Mouse (Mus musculus) limb, embryonic 13.5 days (tissue): Measurements from ENCODE around the gene A530016L24Rik. TPM values are rescaled to one million over a fixed set of nuclear protein-coding genes. Genes with fewer than 3 reads are reported as not detected.

Experiments used
- ATAC-seq: fragments of 200-750 bp; cut with Nextera tagmentation; 2 replicates; pipeline ENCODE4 v1.8.0; 2017; ENCODE audit warnings: low read depth, moderate number of reproducible peaks, moderate TSS enrichment; ENCODE audit not compliant: low FRiP score
- H3K27ac ChIP-seq: fragments of 300-500 bp; sonication (generic); 2 replicates; pipeline ENCODE4 v1.5.1; 2015; ENCODE audit warnings: inconsistent platforms, mild to moderate bottlenecking, moderate library complexity
- H3K27me3 ChIP-seq: fragments of 300-500 bp; sonication (generic); 2 replicates; pipeline ENCODE4 v1.6.1; 2015; ENCODE audit warnings: mild to moderate bottlenecking, inconsistent platforms
- H3K36me3 ChIP-seq: fragments of 300-500 bp; sonication (generic); 2 replicates; pipeline ENCODE4 v1.6.1; 2015; ENCODE audit warnings: inconsistent platforms, mild to moderate bottlenecking, moderate library complexity
- H3K4me1 ChIP-seq: fragments of 300-500 bp; sonication (generic); 2 replicates; pipeline ENCODE4 v1.6.1; 2015; ENCODE audit warnings: inconsistent platforms
- H3K4me2 ChIP-seq: fragments of 300-500 bp; sonication (generic); replicated peaks from 2 replicates; pipeline ENCODE4 v1.6.1; 2015; ENCODE audit warnings: inconsistent platforms, mild to moderate bottlenecking, moderate library complexity
- H3K4me3 ChIP-seq: fragments of 300-500 bp; sonication (generic); 2 replicates; pipeline ENCODE4 v1.5.1; 2015; ENCODE audit warnings: moderate library complexity, mild to moderate bottlenecking, inconsistent platforms
- H3K9ac ChIP-seq: fragments of 300-500 bp; sonication (generic); 2 replicates; pipeline ENCODE4 v1.6.1; 2015; ENCODE audit warnings: mild to moderate bottlenecking, inconsistent platforms
- H3K9me3 ChIP-seq: fragments of 300-500 bp; sonication (generic); 2 replicates; pipeline ENCODE4 v1.6.1; 2016; ENCODE audit warnings: inconsistent platforms
- WGBS: fragments of 180-500 bp; shearing (Covaris S2); methylation state at CpG from one replicate; pipeline ENCODE4 v1.1.7; 2015; 5-methylcytosine and 5-hydroxymethylcytosine counted together
- polyA plus RNA-seq: library from polyadenylated mRNA; unstranded; fragments of >200 nt; fragmentation: Nextera tagmentation; extraction: Ambion mirVana; gene quantifications from 2 replicates; pipeline ENCODE4 v1.2.1, GENCODE M21; 2015

The A530016L24Rik gene
- polyA plus RNA-seq, 1 experiment from 2014 or later, result 0.41 TPM

DNA sequence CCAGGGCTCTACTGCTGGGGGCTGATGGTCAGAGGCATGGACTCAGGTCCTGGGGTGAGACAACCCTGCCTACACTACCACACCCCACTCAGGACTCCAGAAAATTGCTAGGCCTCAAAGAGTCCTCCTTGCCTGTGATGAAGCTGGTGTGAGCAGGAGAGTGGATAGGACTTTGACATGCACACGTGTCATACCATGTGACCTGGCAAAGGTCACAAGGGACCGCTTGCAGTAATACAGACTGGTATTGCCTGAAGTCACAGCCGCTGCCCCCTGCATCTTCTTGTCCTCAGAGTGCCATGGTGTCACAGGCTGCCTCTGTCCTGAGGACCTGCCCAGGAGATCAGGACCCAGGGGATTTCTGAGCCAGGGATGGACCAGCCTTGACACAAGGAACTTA, 24.7 kb upstream of the A530016L24Rik start:
- Histone ChIP-seq H3K27me3 (peaks cover 28% of the 10 kb centered on the region), H3K4me3 (no peak overlapping the region), H3K36me3 (no peaks in the 10 kb centered on the region), H3K4me2 (no peak overlapping the region), H3K9ac (no peak overlapping the region), H3K27ac (no peak overlapping the region), H3K9me3 (no peaks in the 10 kb centered on the region), H3K4me1 (peaks cover 31% of the 10 kb centered on the region)
- WGBS, result 65% methylated on average over 3 of the region's 3 CpGs
- ATAC-seq, result no peak

DNA sequence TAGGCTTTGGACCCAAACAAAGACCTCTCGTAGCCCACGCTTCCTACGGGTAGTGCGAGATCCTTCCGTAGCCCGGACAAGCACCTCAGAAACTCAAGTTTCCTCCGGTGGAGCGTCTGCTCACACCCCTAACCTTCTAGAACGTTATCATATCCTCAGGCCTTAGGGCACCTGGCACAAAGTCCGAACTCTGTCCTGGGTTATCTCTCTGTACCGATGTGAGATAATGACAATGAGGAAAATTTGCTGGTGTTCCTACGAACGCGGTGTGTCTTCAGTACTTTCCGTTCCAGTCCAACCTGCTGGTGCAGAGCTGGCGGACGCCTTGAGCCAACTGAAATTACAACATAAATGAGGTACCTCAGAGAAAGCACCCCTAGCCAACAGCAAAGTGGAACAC, 23.3 kb upstream of the A530016L24Rik start:
- WGBS, result 91% methylated on average over 17 of the region's 17 CpGs
- Histone ChIP-seq H3K9ac (no peak overlapping the region), H3K27ac (no peak overlapping the region), H3K4me1 (peaks cover 31% of the 10 kb centered on the region), H3K36me3 (no peaks in the 10 kb centered on the region), H3K4me3 (no peak overlapping the region), H3K27me3 (peaks cover 32% of the 10 kb centered on the region), H3K9me3 (no peaks in the 10 kb centered on the region), H3K4me2 (no peak overlapping the region)
- ATAC-seq, result no peak

DNA sequence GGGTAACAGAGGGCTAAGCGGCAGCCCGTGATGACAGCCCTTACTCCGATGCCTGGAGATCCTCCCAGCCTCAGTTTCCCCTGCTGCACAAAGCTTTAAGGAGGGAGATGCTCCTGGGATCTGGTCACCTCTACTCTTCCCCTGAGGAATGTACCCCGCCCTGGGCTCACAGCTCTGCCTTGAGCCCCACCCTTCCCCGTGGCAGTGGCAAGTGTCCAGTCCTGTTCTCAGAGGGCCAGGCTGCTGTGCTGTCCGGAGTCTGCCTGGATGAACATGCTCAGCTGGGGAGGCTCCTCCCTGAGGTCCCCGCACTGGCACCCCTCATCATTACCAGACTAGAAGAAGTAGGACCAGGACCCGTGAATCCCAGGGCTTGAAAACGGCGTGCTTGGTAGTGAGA, 21.9 kb upstream of the A530016L24Rik start:
- no peak for ATAC-seq
- Histone ChIP-seq H3K36me3 (no peaks in the 10 kb centered on the region), H3K9me3 (no peaks in the 10 kb centered on the region), H3K27me3 (peaks cover 40% of the 10 kb centered on the region), H3K27ac (no peak overlapping the region), H3K4me3 (no peak overlapping the region), H3K9ac (no peak overlapping the region), H3K4me2 (no peak overlapping the region), H3K4me1 (peaks cover 22% of the 10 kb centered on the region)
- WGBS, result 84% methylated on average over 10 of the region's 10 CpGs

DNA sequence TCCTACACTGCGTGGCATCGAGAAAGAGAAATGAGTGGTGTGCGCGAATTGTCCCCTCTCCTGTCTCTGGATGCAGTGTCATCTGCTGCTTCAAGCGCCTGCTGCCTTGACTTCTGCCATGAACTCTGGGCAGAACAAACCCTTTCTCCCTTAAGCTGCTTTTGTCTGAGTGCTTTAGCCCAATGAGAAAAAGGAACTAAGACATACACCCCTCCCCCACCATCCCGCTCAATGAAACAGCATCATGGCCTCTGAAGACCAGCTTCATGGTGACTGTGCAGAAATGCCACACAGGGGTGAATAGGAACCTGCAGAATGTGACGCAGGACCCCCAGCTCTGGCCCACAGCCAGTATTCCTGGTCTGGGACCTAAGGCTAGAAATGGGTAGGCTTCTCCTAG, 19.9 kb upstream of the A530016L24Rik start:
- H3K36me3 ChIP-seq, result no peaks in the 10 kb centered on the region
- no peak overlapping the region for H3K27ac ChIP-seq
- no peaks in the 10 kb centered on the region for H3K9me3 ChIP-seq
- ATAC-seq, result no peak
- peaks cover 54% of the 10 kb centered on the region for H3K27me3 ChIP-seq
- WGBS, result 87% methylated on average over 7 of the region's 7 CpGs
- no peak overlapping the region for H3K9ac ChIP-seq
- H3K4me3 ChIP-seq, result no peak overlapping the region
- peaks cover 25% of the 10 kb centered on the region for H3K4me1 ChIP-seq
- H3K4me2 ChIP-seq, result no peak overlapping the region

DNA sequence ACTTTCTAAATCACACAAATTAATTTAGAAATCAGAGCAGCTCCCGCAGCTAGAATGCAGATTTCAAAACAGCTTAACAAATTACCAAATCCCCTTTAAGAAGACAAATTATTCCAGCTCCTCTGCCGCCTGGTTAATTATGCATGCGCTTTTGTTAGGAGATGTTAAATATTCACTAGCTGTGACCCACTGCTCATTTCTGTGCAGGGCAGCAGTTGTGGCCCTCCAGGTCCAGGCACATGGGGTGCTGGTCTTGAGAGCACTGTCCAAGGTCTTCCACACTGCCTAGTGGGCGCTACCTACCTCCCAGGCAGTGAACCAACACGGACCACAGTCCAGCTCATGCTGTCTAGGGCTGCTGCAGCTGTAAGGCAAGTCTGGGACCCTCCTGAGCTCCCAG, 19.0 kb upstream of the A530016L24Rik start:
- no peak for ATAC-seq
- Histone ChIP-seq H3K36me3 (no peaks in the 10 kb centered on the region), H3K4me1 (peaks cover 20% of the 10 kb centered on the region), H3K4me3 (no peak overlapping the region), H3K27ac (no peak overlapping the region), H3K9me3 (no peaks in the 10 kb centered on the region), H3K4me2 (no peak overlapping the region), H3K9ac (no peak overlapping the region), H3K27me3 (peaks cover 62% of the 10 kb centered on the region)
- WGBS, result 79% methylated on average over 5 of the region's 5 CpGs

DNA sequence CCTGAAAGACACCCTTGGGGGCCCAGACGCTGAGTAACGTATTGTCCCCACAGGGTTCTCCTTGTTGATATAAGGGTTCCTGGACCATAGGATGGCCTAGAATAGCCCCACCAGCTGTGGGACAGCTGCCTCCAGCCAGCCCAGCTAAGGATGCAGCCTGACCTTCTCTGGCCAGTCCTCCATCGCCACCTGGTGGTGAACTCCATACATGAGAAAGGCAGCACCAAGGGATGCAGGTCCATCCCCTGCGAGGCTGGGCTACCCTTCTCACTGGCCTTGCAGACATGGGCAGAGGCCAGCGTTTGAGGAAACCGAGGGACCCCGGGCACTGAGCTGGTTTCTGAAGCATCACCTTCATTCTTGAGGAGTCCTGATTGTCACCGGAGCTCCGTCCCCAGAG, 15.5 kb upstream of the A530016L24Rik start:
- WGBS, result 11% methylated on average over 9 of the region's 9 CpGs
- peaks cover 65% of the 10 kb centered on the region for H3K27me3 ChIP-seq
- no peaks in the 10 kb centered on the region for H3K36me3 ChIP-seq
- peak; percentile 77 for ATAC-seq
- H3K4me3 ChIP-seq, result no peak overlapping the region
- H3K4me2 ChIP-seq, result no peak overlapping the region
- H3K9ac ChIP-seq, result no peak overlapping the region
- H3K27ac ChIP-seq, result no peak overlapping the region
- peaks cover 12% of the 10 kb centered on the region for H3K4me1 ChIP-seq
- no peaks in the 10 kb centered on the region for H3K9me3 ChIP-seq

DNA sequence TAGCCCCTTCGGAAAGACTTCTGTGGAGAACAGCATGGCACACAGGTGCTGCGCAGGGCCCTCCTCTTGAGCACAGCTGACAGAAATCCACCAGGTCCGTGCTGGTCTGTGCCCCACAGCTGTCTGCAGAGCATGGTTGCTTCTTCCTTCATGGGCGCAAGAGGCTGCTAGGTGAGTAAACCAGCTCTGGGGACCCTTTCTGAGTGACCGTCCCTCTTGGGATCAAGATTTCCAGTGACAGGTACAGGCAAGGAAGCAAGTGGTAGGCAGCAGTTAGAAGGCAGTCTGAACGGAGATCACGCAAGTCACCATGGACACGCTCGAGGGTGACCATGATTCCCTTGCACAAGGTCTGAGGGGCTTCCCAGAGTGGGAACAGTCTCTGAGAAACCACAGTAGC, 287 bp downstream of the A530016L24Rik start:
- whole genome bisulfite sequencing, result 89% methylated on average over 9 of the region's 9 CpGs
- Histone ChIP-seq H3K4me2 (no peak overlapping the region), H3K27ac (no peak overlapping the region), H3K4me3 (no peak overlapping the region), H3K36me3 (no peaks in the 10 kb centered on the region), H3K27me3 (peaks cover 2% of the 10 kb centered on the region; the same call in 1 of the 2 replicates), H3K9me3 (no peaks in the 10 kb centered on the region), H3K9ac (no peak overlapping the region), H3K4me1 (peaks cover 32% of the 10 kb centered on the region)
- no peak for ATAC-seq

GRCm38 (mm10) chr12:112490444-112490939, 1.2 kb downstream of the A530016L24Rik start:
- peak; percentile 81 for ATAC-seq
- Histone ChIP-seq H3K27ac (peak overlapping the region; percentile 80), H3K4me2 (peak overlapping the region; percentile 39), H3K4me3 (no peak overlapping the region), H3K36me3 (no peaks in the 10 kb centered on the region), H3K9me3 (no peaks in the 10 kb centered on the region), H3K27me3 (peaks cover 10% of the 10 kb centered on the region; the same call in 1 of the 2 replicates), H3K4me1 (peaks cover 32% of the 10 kb centered on the region), H3K9ac (peak overlapping the region; percentile 5; the same call in 1 of the 2 replicates)
- WGBS, result 19% methylated on average over 3 of the region's 3 CpGs

DNA sequence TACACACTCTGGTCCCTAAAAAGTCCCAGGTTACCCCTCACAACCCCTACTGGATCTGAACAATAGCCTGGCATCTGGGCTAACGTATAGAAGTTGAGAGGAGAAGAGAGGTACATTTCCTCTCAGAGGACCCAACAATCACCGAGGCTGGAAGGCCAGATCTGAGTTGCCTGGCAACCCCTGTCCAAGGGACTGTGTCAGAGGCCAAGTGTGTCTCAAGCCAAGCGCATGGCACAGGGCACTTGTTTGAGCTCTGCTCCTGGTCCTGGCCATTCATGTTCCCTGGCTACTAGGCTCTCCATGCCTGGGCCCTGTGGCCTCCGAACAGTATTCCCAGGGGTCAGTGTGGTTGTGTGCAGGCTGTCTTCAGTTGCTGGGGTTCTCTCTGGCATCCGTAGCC, 6.9 kb downstream of the A530016L24Rik start:
- no peaks in the 10 kb centered on the region for H3K9me3 ChIP-seq
- no peaks in the 10 kb centered on the region for H3K36me3 ChIP-seq
- no peak for ATAC-seq
- H3K9ac ChIP-seq, result no peak overlapping the region
- no peak overlapping the region for H3K27ac ChIP-seq
- peaks cover 29% of the 10 kb centered on the region; the same call in 1 of the 2 replicates for H3K27me3 ChIP-seq
- H3K4me2 ChIP-seq, result no peak overlapping the region
- H3K4me1 ChIP-seq, result peaks cover 11% of the 10 kb centered on the region
- WGBS, result 80% methylated on average over 5 of the region's 5 CpGs
- no peak overlapping the region for H3K4me3 ChIP-seq

DNA sequence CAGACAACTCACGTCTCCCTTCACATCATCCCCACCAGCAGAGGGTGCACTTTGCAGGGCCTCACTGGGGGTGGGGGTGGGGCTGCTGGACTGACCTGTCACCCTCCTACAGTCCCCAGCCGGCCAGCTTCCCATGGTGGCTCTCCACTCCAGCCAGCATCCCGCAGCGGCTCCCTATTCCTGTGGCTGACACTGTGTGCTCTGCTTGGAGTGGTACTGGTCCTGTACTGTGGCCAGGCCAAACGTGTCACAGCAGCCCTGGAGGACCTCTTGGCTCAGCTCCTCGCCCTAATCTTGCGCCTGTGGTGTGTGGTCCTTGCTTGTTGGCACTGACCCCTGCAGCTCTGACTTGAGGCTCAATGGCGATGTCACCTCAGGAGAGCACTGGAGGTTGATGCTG, 8.5 kb downstream of the A530016L24Rik start:
- no peak overlapping the region for H3K4me2 ChIP-seq
- no peaks in the 10 kb centered on the region for H3K4me1 ChIP-seq
- 81% methylated on average over 8 of the region's 8 CpGs for WGBS
- H3K27ac ChIP-seq, result no peak overlapping the region
- H3K9ac ChIP-seq, result no peak overlapping the region
- no peaks in the 10 kb centered on the region for H3K9me3 ChIP-seq
- ATAC-seq, result no peak
- no peaks in the 10 kb centered on the region for H3K36me3 ChIP-seq
- peaks cover 30% of the 10 kb centered on the region; the same call in 1 of the 2 replicates for H3K27me3 ChIP-seq
- no peak overlapping the region for H3K4me3 ChIP-seq

DNA sequence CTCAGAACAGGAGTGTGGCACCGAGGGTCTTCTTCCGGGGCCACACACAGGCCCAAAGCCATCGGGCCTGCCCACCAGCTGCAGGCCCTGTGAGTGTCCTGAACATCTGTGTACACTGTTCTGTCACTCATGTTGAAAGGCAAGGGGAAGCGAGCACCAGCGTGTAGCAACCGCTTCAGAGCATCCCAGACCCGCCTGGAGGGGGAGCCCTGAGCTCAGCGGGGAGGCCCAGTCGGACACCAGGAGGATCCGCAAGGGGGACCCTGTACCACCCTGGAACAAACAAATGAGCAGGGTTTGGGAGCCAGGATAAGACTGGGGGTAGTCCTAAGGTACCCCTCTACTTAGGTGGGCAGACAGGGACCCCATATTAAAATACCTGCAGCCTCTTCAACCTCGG, 9.4 kb downstream of the A530016L24Rik start:
- Histone ChIP-seq H3K4me3 (no peak overlapping the region), H3K9ac (no peak overlapping the region), H3K9me3 (no peaks in the 10 kb centered on the region), H3K27ac (no peak overlapping the region), H3K27me3 (peaks cover 30% of the 10 kb centered on the region; the same call in 1 of the 2 replicates), H3K4me2 (no peak overlapping the region), H3K36me3 (no peaks in the 10 kb centered on the region), H3K4me1 (no peaks in the 10 kb centered on the region)
- ATAC-seq, result no peak
- WGBS, result 36% methylated on average over 11 of the region's 11 CpGs

GRCm38 (mm10) chr12:112503003-112503771, 13.9 kb downstream of the A530016L24Rik start:
- H3K4me3 ChIP-seq, result no peak overlapping the region

More at GRCm38 (mm10) chr12:112503003-112503771, 13.9 kb downstream of the A530016L24Rik start:
- Histone ChIP-seq H3K27me3 (peaks cover 20% of the 10 kb centered on the region; the same call in 1 of the 2 replicates), H3K9me3 (no peaks in the 10 kb centered on the region), H3K27ac (no peak overlapping the region), H3K36me3 (no peaks in the 10 kb centered on the region), H3K4me1 (no peaks in the 10 kb centered on the region), H3K9ac (no peak overlapping the region), H3K4me2 (no peak overlapping the region)
- WGBS, result 35% methylated on average over 19 of the region's 19 CpGs
- ATAC-seq, result no peak
